Mouse (Mus musculus): ENCODE results near the gene Tmc5.

DNA sequence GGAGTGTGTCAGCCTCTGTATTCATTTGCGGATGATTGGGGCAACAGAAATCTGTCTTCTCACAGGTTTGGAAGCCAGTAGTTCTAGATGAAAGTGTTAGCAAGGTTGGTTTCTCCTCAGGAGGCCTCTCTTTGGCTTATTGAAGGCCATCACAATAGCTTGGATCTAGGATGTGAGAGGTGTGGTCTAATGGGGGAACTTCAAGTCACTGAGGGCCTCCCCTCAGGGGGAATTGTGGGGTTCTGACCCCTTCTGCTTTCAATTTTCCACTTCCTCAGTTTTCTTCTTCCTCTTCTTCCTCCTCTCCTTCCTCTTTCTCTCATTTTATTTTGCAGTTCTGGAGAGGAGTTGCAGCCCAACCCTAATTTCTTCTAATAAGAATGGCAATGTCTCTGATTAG lies 49.1 kb downstream of the Tmc5 start:
- no peak for TF ChIP-seq CTCF (conservative IDR thresholded peaks at IDR 0.05; ENCODE audit: insufficient read depth, insufficient read length, low read depth, low read length)
- no peak for TF ChIP-seq POLR2A (IDR thresholded peaks at IDR 0.05; ENCODE audit: low read depth, low read length)

Data from kidney, adult 2 months (tissue).